ENCODE assay signal across 8 mouse cellular contexts in genomic region chr12:108554120-108554841, GRCm38 (mm10). TPM values are rescaled to one million over a fixed set of nuclear protein-coding genes. Genes with fewer than 3 reads are reported as not detected.
A peak's percentile ranks its signal among the peaks of the same experiment; 100 is the strongest.
DNase-seq lines count a peak whose midpoint lies in the region; ATAC-seq and TF ChIP-seq lines count a peak whose summit lies in the region.

TSS of gene Evl (plus strand) at chr12:108554720.

- peak within 1 kb of the TSS; percentile 44 for H3K4me3 ChIP-seq in bone marrow macrophage, adult 2 months (ENCODE audit: insufficient read depth, low read length)
- peak within 1 kb of the TSS; percentile 69 for H3K4me3 ChIP-seq in embryonic fibroblast, embryonic 13.5 days (ENCODE audit: insufficient read depth, low read length)
- H3K4me3 ChIP-seq in limb, embryonic 14.5 days (replicated peaks; ENCODE audit: low read length) = peak within 1 kb of the TSS; percentile 98
- H3K4me3 ChIP-seq in midbrain, embryonic 16.5 days (ENCODE audit: low read depth, low read length) = peak within 1 kb of the TSS; percentile 80

- DNase-seq in 3134 (ENCODE audit: extremely low read depth, insufficient read length, low spot score) = peak; percentile 85
- DNase-seq in heart, adult 9 months (ENCODE audit: low spot score in 2 of 2) = peak; percentile 66 to 71
- DNase-seq in kidney, adult 9 months = peak; percentile 74
- peak; percentile 95 for DNase-seq in limb, embryonic 14.5 days (ENCODE audit: low spot score)
- peak; percentile 73 to 84 for DNase-seq in spleen, postnatal 4 days (ENCODE audit: low spot score in 2 of 2)

- H3K9me3 ChIP-seq in limb, embryonic 14.5 days (ENCODE audit: control insufficient read depth, low read length) = no peaks in the 10 kb centered on the region
- no peaks in the 10 kb centered on the region for H3K9me3 ChIP-seq in midbrain, embryonic 16.5 days (replicated peaks; ENCODE audit: control insufficient read depth, low read length, poor library complexity, severe bottlenecking)

- H3K27ac ChIP-seq in bone marrow macrophage, adult 2 months (ENCODE audit: insufficient read depth, low read depth, low read length) = no peak within 1 kb of the TSS
- H3K27ac ChIP-seq in embryonic fibroblast, embryonic 13.5 days (ENCODE audit: insufficient read depth, low read length) = no peak within 1 kb of the TSS
- H3K27ac ChIP-seq in limb, embryonic 14.5 days (replicated peaks; ENCODE audit: low read depth, low read length) = peak within 1 kb of the TSS; percentile 89
- peak within 1 kb of the TSS; percentile 95 for H3K27ac ChIP-seq in midbrain, embryonic 16.5 days (ENCODE audit: low read length)

- H3K4me2 ChIP-seq in limb, embryonic 14.5 days (replicated peaks; ENCODE audit: low read depth, low read length, severe bottlenecking) = peak within 1 kb of the TSS; percentile 56
- peak within 1 kb of the TSS; percentile 86 for H3K4me2 ChIP-seq in midbrain, embryonic 16.5 days (ENCODE audit: low read length)

- no peaks in the 10 kb centered on the region for H3K36me3 ChIP-seq in limb, embryonic 14.5 days (ENCODE audit: control insufficient read depth, insufficient read depth, low read length)
- no peaks in the 10 kb centered on the region for H3K36me3 ChIP-seq in midbrain, embryonic 16.5 days (ENCODE audit: control insufficient read depth, insufficient read depth, low read length)

- TF ChIP-seq POLR2A in bone marrow macrophage, adult 2 months (IDR thresholded peaks at IDR 0.05; ENCODE audit: borderline replicate concordance, low read depth, low read length) = no peak
- TF ChIP-seq POLR2A in embryonic fibroblast, embryonic 13.5 days (IDR thresholded peaks at IDR 0.05; ENCODE audit: low read depth, low read length) = peak; percentile 78
- TF ChIP-seq POLR2A in limb, embryonic 14.5 days (IDR thresholded peaks at IDR 0.05; ENCODE audit: borderline replicate concordance, extremely low read depth, insufficient read depth, insufficient read length) = peak; percentile 76; the same call in 1 of the 2 replicates

- 3% methylated on average over 22 of the region's 50 CpGs for WGBS in limb, embryonic 14.5 days
- under 1% methylated on average over 41 of the region's 50 CpGs for WGBS in midbrain, embryonic 16.5 days

- peak; percentile 94 for ATAC-seq in limb, embryonic 14.5 days (ENCODE audit: low FRiP score, low read depth)
- ATAC-seq in midbrain, embryonic 16.5 days = peak; percentile 85

- H3K27me3 ChIP-seq in limb, embryonic 14.5 days (ENCODE audit: control insufficient read depth, insufficient read depth, low read length) = no peaks in the 10 kb centered on the region
- H3K27me3 ChIP-seq in midbrain, embryonic 16.5 days (ENCODE audit: control insufficient read depth, insufficient read depth, low read depth, low read length) = no peaks in the 10 kb centered on the region

- peak within 1 kb of the TSS; percentile 97 for H3K9ac ChIP-seq in limb, embryonic 14.5 days (ENCODE audit: low read depth, low read length, severe bottlenecking)
- peak within 1 kb of the TSS; percentile 98 for H3K9ac ChIP-seq in midbrain, embryonic 16.5 days (ENCODE audit: low read depth, low read length)

- no peak for TF ChIP-seq CTCF in bone marrow macrophage, adult 2 months (IDR thresholded peaks at IDR 0.05; ENCODE audit: low read depth, low read length)
- TF ChIP-seq CTCF in embryonic fibroblast, embryonic 13.5 days (IDR thresholded peaks at IDR 0.05; ENCODE audit: borderline replicate concordance, insufficient read depth, low read length) = no peak

- no peaks in the 10 kb centered on the region for H3K4me1 ChIP-seq in bone marrow macrophage, adult 2 months (ENCODE audit: control insufficient read depth, insufficient read depth, low read length)
- H3K4me1 ChIP-seq in embryonic fibroblast, embryonic 13.5 days (ENCODE audit: control insufficient read depth, insufficient read depth, low read length) = peaks cover 4% of the 10 kb centered on the region
- peaks cover 24% of the 10 kb centered on the region for H3K4me1 ChIP-seq in limb, embryonic 14.5 days (ENCODE audit: control insufficient read depth, insufficient read depth, low read length)
- peaks cover 33% of the 10 kb centered on the region for H3K4me1 ChIP-seq in midbrain, embryonic 16.5 days (ENCODE audit: control insufficient read depth, insufficient read depth, low read length)

RNA-seq across cellular contexts. Expression of gene Evl, which starts in this region (rescaled TPM):
- 215 and 219 TPM in 2 replicates for polyA plus RNA-seq in bone marrow macrophage, adult 2 months (2012; ENCODE audit: insufficient read depth, insufficient read length, missing spikeins)
- polyA plus RNA-seq in embryonic fibroblast, embryonic 13.5 days (2011; ENCODE audit: insufficient read length, low read depth, missing spikeins) = 58.7 and 80.6 TPM in 2 replicates
- 181 and 192 TPM in 2 replicates for polyA plus RNA-seq in limb, embryonic 14.5 days (2012; rRNA removed)
- 82.3 and 93.2 TPM in 2 replicates for polyA plus RNA-seq in limb, embryonic 14.5 days (2014; fragmentation: Nextera tagmentation; extraction: Ambion mirVana)
- 268 and 272 TPM in 2 replicates for polyA plus RNA-seq in midbrain, embryonic 16.5 days (2015; fragmentation: Nextera tagmentation; extraction: Ambion mirVana)

Comparison
In these comparisons a context has a peak if more than half of its experiments do, and no peak if none do; other contexts are left out.
1. H3K27ac ChIP-seq: peak in limb, embryonic 14.5 days (single experiment) and midbrain, embryonic 16.5 days (single experiment); none in bone marrow macrophage, adult 2 months (single experiment) and embryonic fibroblast, embryonic 13.5 days (single experiment).
2. H3K4me3 ChIP-seq: peak in every context shown above with its lines; median percentile 98 in limb, embryonic 14.5 days; 80 in midbrain, embryonic 16.5 days; 69 in embryonic fibroblast, embryonic 13.5 days; 44 in bone marrow macrophage, adult 2 months.
3. Peak in every context shown above with its lines, with median percentiles within 50 percentile points of each other: DNase-seq.